Mouse (Mus musculus) thymus, postnatal 25 days (tissue): ENCODE measurements around the gene Nav2.
A peak's percentile ranks its signal among the peaks of the same experiment; 100 is the strongest.

Experiments used
- DNase-seq: peaks from one replicate; pipeline ENCODE4 v3.0.0; 2022

Nav2 gene

GRCm38 (mm10) chr7:49341151-49341918, 432.8 kb downstream of the Nav2 start:
- DNase-seq, result no peak

GRCm38 (mm10) chr7:49341919-49342529, 433.5 kb downstream of the Nav2 start:
- no peak for DNase-seq

- no peak for DNase-seq
These were observed 434.1 kb downstream of the Nav2 start for GRCm38 (mm10) chr7:49342556-49343080.

- DNase-seq, result no peak
These were observed 434.6 kb downstream of the Nav2 start for GRCm38 (mm10) chr7:49343081-49343600.

- no peak for DNase-seq
These were observed 435.4 kb downstream of the Nav2 start for GRCm38 (mm10) chr7:49343752-49344484.

GRCm38 (mm10) chr7:49347338-49348272, 439.1 kb downstream of the Nav2 start:
- no peak for DNase-seq

GRCm38 (mm10) chr7:49348636-49349035, 440.1 kb downstream of the Nav2 start:
- DNase-seq, result no peak

GRCm38 (mm10) chr7:49350321-49351007, 441.9 kb downstream of the Nav2 start:
- DNase-seq, result no peak

- no peak for DNase-seq
These were observed 443.2 kb downstream of the Nav2 start for GRCm38 (mm10) chr7:49351596-49352258.

GRCm38 (mm10) chr7:49357441-49358165, 449.1 kb downstream of the Nav2 start:
- DNase-seq, result no peak

- no peak for DNase-seq
These were observed 450.6 kb downstream of the Nav2 start for GRCm38 (mm10) chr7:49359120-49359519.

- DNase-seq, result no peak
These were observed 452.1 kb downstream of the Nav2 start for GRCm38 (mm10) chr7:49360597-49360996.

GRCm38 (mm10) chr7:49361465-49362090, 453.1 kb downstream of the Nav2 start:
- DNase-seq, result no peak

- DNase-seq, result peak; percentile 60
These were observed 456.1 kb downstream of the Nav2 start for GRCm38 (mm10) chr7:49364486-49365162.

- DNase-seq, result no peak
These were observed 460.1 kb downstream of the Nav2 start for GRCm38 (mm10) chr7:49368590-49368989.

- DNase-seq, result no peak
These were observed 460.5 kb downstream of the Nav2 start for GRCm38 (mm10) chr7:49369006-49369405.

GRCm38 (mm10) chr7:49369809-49370473, 461.4 kb downstream of the Nav2 start:
- DNase-seq, result no peak

GRCm38 (mm10) chr7:49371345-49371744, 462.8 kb downstream of the Nav2 start:
- DNase-seq, result no peak

GRCm38 (mm10) chr7:49371972-49372371, 463.5 kb downstream of the Nav2 start:
- no peak for DNase-seq
